Mouse (Mus musculus) small intestine, adult 2 months (tissue): ENCODE measurements around the gene Psmb5.

Experiments used
- CTCF ChIP-seq: fragments of 200-500 bp; IDR thresholded peaks from 2 replicates; pipeline ENCODE4 v1.5.1; 2012; ENCODE audit warnings: low read depth, mild to moderate bottlenecking, control low read depth, inconsistent platforms, low read length, moderate library complexity, mixed read lengths; ENCODE audit not compliant: insufficient replicate concordance, insufficient read length; ENCODE audit errors: extremely low read depth
- POLR2A ChIP-seq: fragments of 200-500 bp; IDR thresholded peaks from 2 replicates; pipeline ENCODE4 v1.6.1; 2012; ENCODE audit warnings: low read depth, mild to moderate bottlenecking, control low read depth, inconsistent platforms, low read length, moderate library complexity

- TF ChIP-seq POLR2A (no peak), CTCF (no peak)
Measured at GRCm38 (mm10) chr14:54572790-54573736, 44.8 kb downstream of the Psmb5 start.
